Mouse (Mus musculus) gastrocnemius, postnatal 36 days (tissue): ENCODE measurements at regions not wholly inside any gene's neighbourhood (a gene's known extent, or its start where the extent isn't known, plus 50 kb on each side); places are given as distances from the start of the nearest gene placed in this dataset.

ENCODE experiments used
- DNase-seq, 2 experiments: peaks; one replicate each; pipeline ENCODE4 v3.0.0; 2022
- intact Hi-C: fragments of 180-260 bp; cut with DNase I; formaldehyde crosslinking; loops from one replicate; pipeline ENCODE4 v1.15.1; 2025

GRCm38 (mm10) chr13:107665775-107666174 is 378.5 kb upstream of the Smim15 start:
- no peak for DNase-seq
- intact Hi-C loops, result no loop called here

GRCm38 (mm10) chr13:107664197-107664596 is 380.0 kb upstream of the Smim15 start:
- no peak for DNase-seq
- intact Hi-C loops, result no loop called here

GRCm38 (mm10) chr13:107663745-107664144 is 380.5 kb upstream of the Smim15 start:
- no peak for DNase-seq
- intact Hi-C loops, result no loop called here

GRCm38 (mm10) chr13:107661414-107661813 is 382.8 kb upstream of the Smim15 start:
- intact Hi-C loops, result no loop called here
- DNase-seq, result no peak

- DNase-seq, result peak in 1 of 2 experiments; percentile 17
- intact Hi-C loops, result no loop called here
Observed at GRCm38 (mm10) chr13:107645865-107646645, 398.2 kb upstream of the Smim15 start.

- intact Hi-C loops, result no loop called here
- no peak for DNase-seq
Observed at GRCm38 (mm10) chr13:107645121-107645864, 399.0 kb upstream of the Smim15 start.

GRCm38 (mm10) chr13:107644705-107645104 is 399.5 kb upstream of the Smim15 start:
- intact Hi-C loops, result no loop called here
- DNase-seq, result no peak

- intact Hi-C loops, result no loop called here
- DNase-seq, result no peak
Observed at GRCm38 (mm10) chr13:107641926-107642657, 402.2 kb upstream of the Smim15 start.

- intact Hi-C loops, result no loop called here
Observed at GRCm38 (mm10) chr13:107639620-107640019, 404.6 kb upstream of the Smim15 start.

GRCm38 (mm10) chr13:107637269-107637668 is 407.0 kb upstream of the Smim15 start:
- intact Hi-C loops, result no loop called here

More at GRCm38 (mm10) chr13:107639620-107640019, 404.6 kb upstream of the Smim15 start:
- no peak for DNase-seq

GRCm38 (mm10) chr13:107635114-107635513 is 409.1 kb upstream of the Smim15 start:
- intact Hi-C loops, result no loop called here
- no peak for DNase-seq

More at GRCm38 (mm10) chr13:107637269-107637668, 407.0 kb upstream of the Smim15 start:
- DNase-seq, result no peak

- intact Hi-C loops, result no loop called here
Observed at GRCm38 (mm10) chr13:107627073-107627472, 417.2 kb upstream of the Smim15 start.

GRCm38 (mm10) chr13:107626670-107627069 is 417.6 kb upstream of the Smim15 start:
- no peak for DNase-seq
- intact Hi-C loops, result no loop called here

More at GRCm38 (mm10) chr13:107627073-107627472, 417.2 kb upstream of the Smim15 start:
- DNase-seq, result no peak

- DNase-seq, result no peak
- intact Hi-C loops, result no loop called here
Observed at GRCm38 (mm10) chr13:107621337-107621736, 422.9 kb upstream of the Smim15 start.

GRCm38 (mm10) chr13:107620887-107621286 is 423.4 kb upstream of the Smim15 start:
- intact Hi-C loops, result no loop called here
- DNase-seq, result no peak

- intact Hi-C loops, result no loop called here
- no peak for DNase-seq
Observed at GRCm38 (mm10) chr13:107620210-107620609, 424.0 kb upstream of the Smim15 start.

GRCm38 (mm10) chr13:107619430-107619927 is 424.8 kb upstream of the Smim15 start:
- no peak for DNase-seq
- intact Hi-C loops, result no loop called here

GRCm38 (mm10) chr13:107618796-107619429 is 425.3 kb upstream of the Smim15 start:
- DNase-seq, result no peak
- intact Hi-C loops, result no loop called here

- no peak for DNase-seq
- intact Hi-C loops, result no loop called here
Observed at GRCm38 (mm10) chr13:107618369-107618771, 425.9 kb upstream of the Smim15 start.

- intact Hi-C loops, result no loop called here
- no peak for DNase-seq
Observed at GRCm38 (mm10) chr13:107617582-107617981, 426.7 kb upstream of the Smim15 start.
